Mouse (Mus musculus): ENCODE measurements at regions not wholly inside any gene's neighbourhood (a gene's known extent, or its start where the extent isn't known, plus 50 kb on each side); places are given as distances from the start of the nearest gene placed in this dataset.

- DNase-seq (ENCODE audit: low spot score in 2 of 2): no peak
Observed at GRCm38 (mm10) chr14:97694238-97694637, 475.3 kb downstream of the Dach1 start.

DNA sequence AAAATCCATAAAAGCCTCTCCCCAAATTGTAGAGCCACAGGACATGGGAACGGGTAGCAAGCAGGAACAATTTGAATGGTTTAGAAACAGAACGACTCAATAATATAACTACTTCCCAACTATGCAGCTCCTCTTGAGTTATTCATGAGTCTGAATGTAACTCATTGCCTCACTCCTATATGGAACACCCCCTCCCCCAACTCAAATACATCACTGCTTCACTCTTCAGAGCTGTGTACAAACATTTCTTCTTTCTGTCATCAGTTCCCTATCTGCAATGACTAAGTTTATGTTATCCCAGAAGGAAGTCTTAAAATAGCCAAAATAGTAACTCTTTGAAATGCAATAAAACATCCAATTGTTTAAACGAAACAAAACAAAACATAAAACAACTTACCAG lies 484.9 kb downstream of the Dach1 start:
- DNase-seq (ENCODE audit: low spot score in 2 of 2): no peak

DNA sequence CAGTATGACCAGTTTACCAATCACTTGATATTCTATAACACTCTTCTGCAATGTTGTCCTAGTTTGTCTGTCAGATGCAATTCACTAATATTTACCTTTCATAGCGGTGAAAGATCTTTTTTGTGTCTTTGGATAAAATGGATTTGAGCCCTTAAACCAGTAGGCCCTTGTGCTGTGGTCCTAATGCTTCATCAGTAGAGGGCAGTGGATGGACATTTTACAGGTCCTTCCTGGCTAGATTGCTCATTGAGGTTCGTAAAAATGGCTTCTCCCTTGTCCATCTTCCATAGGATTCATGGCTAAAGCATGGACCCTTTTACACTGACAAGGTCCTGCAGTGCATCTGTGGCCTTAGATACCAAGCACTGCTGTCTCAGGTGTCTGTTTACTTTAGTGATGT lies 501.8 kb downstream of the Dach1 start:
- no peak for DNase-seq (ENCODE audit: low spot score in 2 of 2)

DNA sequence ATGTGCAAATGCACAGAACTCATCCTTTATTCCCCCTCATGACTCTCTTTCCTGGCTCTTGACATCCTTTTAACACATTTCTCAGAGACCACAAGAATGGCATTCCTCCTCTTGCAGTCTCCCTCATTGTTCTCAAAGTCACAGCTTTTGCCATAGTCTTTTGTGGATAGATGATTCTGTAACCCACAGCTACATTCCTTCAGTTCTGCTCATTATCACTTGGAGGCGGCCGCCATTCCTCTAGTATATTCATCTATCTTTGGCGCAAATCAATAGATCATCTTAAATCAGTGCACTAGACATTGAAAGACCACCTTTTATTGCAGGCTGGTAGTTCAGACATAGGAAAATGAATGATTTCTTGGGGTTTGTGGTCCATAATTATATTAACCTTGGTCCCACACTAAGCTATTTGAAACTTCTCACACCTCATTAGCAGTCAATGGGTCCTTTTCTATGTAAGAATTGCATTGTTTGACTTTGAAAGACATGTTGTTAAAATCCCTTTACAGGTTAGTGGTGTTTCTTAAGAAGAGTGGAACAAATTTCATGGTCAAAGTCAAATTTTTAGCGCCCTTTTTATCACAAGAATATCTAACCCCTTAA lies 531.3 kb downstream of the Dach1 start:
- DNase-seq (ENCODE audit: low spot score in 2 of 2): no peak

- no peak for DNase-seq (ENCODE audit: low spot score in 2 of 2)
Observed at GRCm38 (mm10) chr14:97611438-97611837, 558.1 kb downstream of the Dach1 start.

DNA sequence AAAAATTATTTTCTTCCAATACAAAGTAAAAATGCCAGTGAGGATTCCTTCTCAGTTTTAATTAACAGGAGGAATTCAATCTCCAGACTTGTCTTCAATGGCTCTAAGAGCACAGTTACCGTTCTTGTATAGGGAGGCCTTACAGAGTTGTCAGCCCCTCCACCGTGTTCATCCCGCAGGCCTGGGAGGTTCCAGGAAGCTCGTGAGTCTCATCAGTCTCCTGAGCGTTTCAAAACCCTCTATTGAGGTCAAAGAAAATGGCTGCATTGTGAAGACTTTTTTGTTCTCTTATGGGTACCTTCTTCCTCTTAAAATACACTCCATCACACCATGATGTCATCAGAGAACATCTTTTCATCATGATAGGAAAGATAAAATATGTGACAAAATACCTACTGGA lies 572.9 kb downstream of the Dach1 start:
- DNase-seq (ENCODE audit: low spot score in 2 of 2): no peak

- DNase-seq (ENCODE audit: low spot score in 2 of 2): no peak
Observed at GRCm38 (mm10) chr14:97588611-97589010, 581.0 kb downstream of the Dach1 start.

DNA sequence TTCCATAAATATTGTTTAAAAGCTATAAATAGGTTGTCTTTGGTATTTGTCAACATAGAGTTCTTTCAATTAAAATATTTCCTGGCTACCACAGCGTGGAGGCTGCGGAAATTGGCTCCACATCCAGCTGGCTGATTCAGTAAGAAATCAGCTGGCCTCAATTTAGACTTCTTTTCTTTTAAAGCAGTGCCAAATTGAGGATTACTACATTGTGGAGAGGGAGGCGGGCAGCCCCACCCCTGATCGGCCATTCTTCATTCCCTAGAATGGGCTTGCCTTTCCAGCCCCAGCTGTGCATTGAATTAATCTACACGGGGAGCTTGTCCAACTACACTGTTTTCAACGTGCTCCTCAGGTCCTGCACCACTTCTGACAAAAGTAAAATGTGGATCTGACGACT lies 581.4 kb downstream of the Dach1 start:
- peak; percentile 22 to 27 for DNase-seq (ENCODE audit: low spot score in 2 of 2)

DNA sequence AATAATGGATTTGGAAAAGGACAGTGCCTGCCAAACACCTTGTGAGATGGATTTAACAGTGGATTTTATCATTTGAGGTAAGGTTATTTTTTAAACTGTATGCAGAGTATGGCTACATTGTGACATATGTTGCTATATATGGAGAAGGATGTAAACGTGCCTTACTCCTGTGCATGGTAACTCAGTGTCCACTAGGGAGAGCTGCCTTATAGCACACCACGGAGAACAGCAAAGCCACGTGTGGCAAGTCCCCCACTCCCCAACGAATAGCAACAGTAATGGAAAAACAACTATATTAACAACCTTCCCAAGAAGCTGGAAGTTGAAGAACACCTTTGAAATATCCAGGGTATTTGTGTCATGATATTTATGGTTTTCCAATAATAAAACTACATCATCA lies 582.6 kb downstream of the Dach1 start:
- no peak for DNase-seq (ENCODE audit: low spot score in 2 of 2)

GRCm38 (mm10) chr14:97570274-97570673 lies 599.3 kb downstream of the Dach1 start:
- no peak for DNase-seq (ENCODE audit: low spot score in 2 of 2)

DNA sequence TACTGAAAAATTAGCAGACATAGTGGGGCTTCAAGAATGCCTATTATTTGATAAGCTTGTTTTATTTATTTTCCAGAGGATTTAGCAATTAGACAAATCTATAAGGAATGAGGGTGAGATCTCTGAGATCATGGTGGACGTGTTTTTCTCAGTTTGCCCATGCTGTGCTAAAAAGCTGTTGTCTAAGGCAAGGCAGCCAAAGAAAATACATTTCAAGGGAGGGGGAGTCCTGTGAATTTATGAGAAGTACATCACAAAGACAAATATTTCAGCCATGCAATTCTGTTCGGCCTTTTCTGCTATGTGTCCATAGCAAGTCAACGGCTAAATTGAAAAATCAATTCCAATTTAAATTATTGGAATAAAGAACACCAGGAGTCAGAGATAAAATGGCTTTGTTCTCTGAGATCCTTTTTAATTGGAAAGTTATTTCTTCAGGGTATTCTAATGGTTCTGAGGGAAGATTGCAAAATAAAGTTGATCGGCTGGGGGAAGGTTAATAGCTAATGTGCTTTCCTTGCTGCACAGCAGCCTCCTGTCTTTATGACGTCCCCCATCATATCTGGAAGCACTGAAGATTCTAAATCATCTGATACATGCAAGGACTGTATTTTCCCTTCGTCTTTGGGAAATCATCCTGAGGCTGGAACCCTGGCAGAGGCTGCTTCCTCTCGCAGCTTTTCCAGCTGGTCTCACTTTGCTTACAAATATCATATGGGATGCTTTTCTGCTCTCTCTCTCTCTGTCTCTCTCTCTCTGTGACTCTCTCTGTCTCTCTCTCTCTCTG lies 609.3 kb downstream of the Dach1 start:
- no peak for DNase-seq (ENCODE audit: low spot score in 2 of 2)

GRCm38 (mm10) chr14:97559559-97559958 lies 610.0 kb downstream of the Dach1 start:
- DNase-seq (ENCODE audit: low spot score in 2 of 2): no peak

- DNase-seq (ENCODE audit: low spot score in 2 of 2): no peak
Observed at GRCm38 (mm10) chr14:97558289-97558688, 611.3 kb downstream of the Dach1 start.

- DNase-seq (ENCODE audit: low spot score in 2 of 2): no peak
Observed at GRCm38 (mm10) chr14:97557888-97558287, 611.7 kb downstream of the Dach1 start.

GRCm38 (mm10) chr14:97546276-97546675 lies 623.3 kb downstream of the Dach1 start:
- no peak for DNase-seq (ENCODE audit: low spot score in 2 of 2)

- no peak for DNase-seq (ENCODE audit: low spot score in 2 of 2)
Observed at GRCm38 (mm10) chr14:97544307-97544706, 625.3 kb downstream of the Dach1 start.

GRCm38 (mm10) chr14:97537012-97537411 lies 632.6 kb downstream of the Dach1 start:
- no peak for DNase-seq (ENCODE audit: low spot score in 2 of 2)

- DNase-seq (ENCODE audit: low spot score in 2 of 2): no peak
Observed at GRCm38 (mm10) chr14:97511318-97511717, 658.2 kb downstream of the Dach1 start.

GRCm38 (mm10) chr14:97489427-97490347 lies 679.9 kb downstream of the Dach1 start:
- DNase-seq (ENCODE audit: low spot score in 2 of 2): no peak

DNA sequence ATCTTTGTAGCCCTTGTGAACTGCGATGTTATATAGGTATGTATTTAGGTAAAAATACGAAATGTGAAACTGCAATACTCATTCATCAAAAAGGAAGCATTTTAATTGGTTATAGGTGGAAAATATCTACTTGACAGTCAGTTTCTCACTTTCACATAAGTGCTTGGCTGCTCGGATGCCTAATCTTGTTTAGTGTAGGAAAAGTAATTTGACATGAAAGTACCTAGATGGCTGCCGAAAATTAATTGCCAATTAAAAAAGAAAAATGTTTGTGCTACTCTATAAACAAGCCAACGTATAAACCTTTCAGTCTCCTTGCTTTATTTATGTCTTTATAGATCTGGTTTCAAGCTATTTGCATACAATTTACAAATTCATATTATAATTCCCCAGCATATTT lies 691.3 kb downstream of the Dach1 start:
- DNase-seq (ENCODE audit: low spot score in 2 of 2): no peak

DNA sequence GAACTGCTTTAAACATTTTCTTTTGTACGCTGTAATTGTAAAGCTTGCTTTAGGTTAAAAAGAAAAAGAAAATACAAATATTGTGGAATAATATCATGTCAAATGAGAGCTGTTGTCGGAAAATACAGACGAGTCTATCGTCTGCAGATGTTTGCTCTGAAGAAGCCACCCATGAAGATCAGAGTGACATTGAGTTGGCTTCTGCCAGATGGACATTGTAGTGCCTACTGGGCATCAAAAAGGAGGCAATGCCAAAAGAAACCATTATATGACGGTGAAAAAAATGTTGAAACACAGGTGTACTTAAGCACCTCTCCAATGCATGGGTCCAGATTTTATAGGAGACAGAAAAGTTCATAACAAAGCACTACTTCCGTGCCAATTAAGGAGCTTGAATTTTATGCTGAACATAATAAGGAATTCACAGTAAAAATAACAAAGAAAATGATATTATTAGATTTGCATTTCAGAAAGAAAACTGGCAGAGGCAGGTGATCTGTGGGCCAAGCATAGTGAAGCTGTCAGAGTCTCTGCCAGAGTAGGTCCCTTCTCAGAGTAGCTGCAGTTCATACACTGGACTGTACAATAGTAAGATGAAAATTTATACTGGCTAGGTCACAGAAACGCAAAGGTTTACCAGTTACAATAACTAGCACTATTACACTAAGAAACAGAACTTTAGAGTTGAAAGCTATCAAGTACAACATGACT lies 718.9 kb downstream of the Dach1 start:
- DNase-seq (ENCODE audit: low spot score in 2 of 2): no peak

DNA sequence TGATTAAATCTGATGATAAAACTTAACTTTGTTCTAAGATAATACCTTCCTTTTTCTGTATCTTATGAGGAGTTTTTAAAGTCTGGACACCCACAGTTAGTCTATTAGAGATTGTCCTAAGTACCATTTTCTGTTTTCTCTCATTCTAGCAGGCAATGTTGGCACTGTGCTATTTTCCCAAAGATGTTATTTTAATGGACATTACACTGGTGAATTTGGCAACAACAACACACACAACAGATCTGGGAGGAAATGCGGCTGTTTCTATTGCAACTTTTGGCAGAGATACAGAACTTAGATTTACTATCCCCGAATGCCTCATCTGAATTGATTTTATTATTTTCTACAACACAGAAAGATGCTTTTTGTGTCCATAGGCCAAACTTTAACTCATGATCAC lies 720.9 kb downstream of the Dach1 start:
- no peak for DNase-seq (ENCODE audit: low spot score in 2 of 2)

Measured in frontal cortex, postnatal 10 days (tissue).